Mouse (Mus musculus) forebrain, embryonic 15.5 days (tissue): ENCODE measurements around the gene AC134908.4. TPM values are rescaled to one million over a fixed set of nuclear protein-coding genes. Genes with fewer than 3 reads are reported as not detected.

Experiments used
- ATAC-seq: fragments of 200-750 bp; cut with Nextera tagmentation; replicated peaks from 2 replicates; pipeline ENCODE4 v1.8.0; 2017; ENCODE audit warnings: mild to moderate bottlenecking, moderate TSS enrichment, moderate library complexity
- H3K27ac ChIP-seq: fragments of 300-500 bp; sonication (generic); replicated peaks from 2 replicates; pipeline ENCODE4 v1.5.1; 2015; ENCODE audit warnings: mild to moderate bottlenecking, inconsistent platforms
- H3K27me3 ChIP-seq: fragments of 300-500 bp; sonication (generic); 2 replicates; pipeline ENCODE4 v1.6.1; 2015; ENCODE audit warnings: inconsistent platforms
- H3K36me3 ChIP-seq: fragments of 300-500 bp; sonication (generic); 2 replicates; pipeline ENCODE4 v1.6.1; 2015; ENCODE audit warnings: mild to moderate bottlenecking, inconsistent platforms
- H3K4me1 ChIP-seq: fragments of 300-500 bp; sonication (generic); 2 replicates; pipeline ENCODE4 v1.6.1; 2015; ENCODE audit warnings: inconsistent platforms
- H3K4me2 ChIP-seq: fragments of 300-500 bp; sonication (generic); replicated peaks from 2 replicates; pipeline ENCODE4 v1.6.1; 2015; ENCODE audit warnings: mild to moderate bottlenecking, inconsistent platforms
- H3K4me3 ChIP-seq: fragments of 300-500 bp; sonication (generic); 2 replicates; pipeline ENCODE4 v1.5.1; 2015; ENCODE audit warnings: mild to moderate bottlenecking, inconsistent platforms
- H3K9ac ChIP-seq: fragments of 300-500 bp; sonication (generic); replicated peaks from 2 replicates; pipeline ENCODE4 v1.6.1; 2015; ENCODE audit warnings: mild to moderate bottlenecking, inconsistent platforms
- H3K9me3 ChIP-seq: fragments of 300-500 bp; sonication (generic); 2 replicates; pipeline ENCODE4 v1.6.1; 2016; ENCODE audit warnings: inconsistent platforms
- WGBS: fragments of 180-500 bp; shearing (Covaris S2); methylation state at CpG from one replicate; pipeline ENCODE4 v1.1.7; 2015; ENCODE audit warnings: mixed read lengths; 5-methylcytosine and 5-hydroxymethylcytosine counted together
- polyA plus RNA-seq: library from polyadenylated mRNA; unstranded; fragments of >200 nt; fragmentation: Nextera tagmentation; extraction: Ambion mirVana; gene quantifications from 2 replicates; pipeline ENCODE4 v1.2.1, GENCODE M21; 2015

The AC134908.4 gene
- polyA plus RNA-seq, 1 experiment from 2014 or later = not detected

DNA sequence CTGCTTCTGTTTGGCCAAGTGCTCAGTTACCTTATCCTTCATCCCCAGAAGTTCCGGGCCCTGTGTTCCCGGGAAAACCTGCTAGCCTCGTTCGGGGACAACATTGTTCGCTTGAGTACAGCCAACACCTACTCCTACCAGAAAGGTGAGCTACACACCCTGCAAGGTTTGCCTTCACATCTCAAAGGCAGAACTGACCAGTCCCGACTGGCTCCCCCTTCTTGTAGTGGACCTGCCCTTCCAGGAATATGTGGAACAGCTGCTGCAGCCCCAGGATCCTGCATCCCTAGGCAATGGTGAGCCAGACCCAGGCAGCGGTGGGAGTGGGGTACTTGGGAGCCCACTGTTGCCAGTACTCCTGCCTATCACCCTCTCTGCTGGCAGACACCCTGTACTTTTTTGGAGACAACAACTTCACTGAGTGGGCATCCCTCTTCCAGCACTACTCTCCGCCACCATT is 34.1 kb upstream of the AC134908.4 start:
- Histone ChIP-seq H3K4me2 (peak overlapping the region; percentile 79), H3K27ac (peak overlapping the region; percentile 93), H3K4me3 (peak overlapping the region; percentile 60), H3K9me3 (no peaks in the 10 kb centered on the region), H3K36me3 (peaks cover 32% of the 10 kb centered on the region), H3K4me1 (peaks cover 79% of the 10 kb centered on the region), H3K27me3 (no peaks in the 10 kb centered on the region), H3K9ac (peak overlapping the region; percentile 75)
- WGBS = 47% methylated on average over 8 of the region's 8 CpGs
- ATAC-seq = no peak

GRCm38 (mm10) chr17:25828712-25829557 is 33.5 kb upstream of the AC134908.4 start, which contains the start of gene Jmjd8:
TSS of gene Jmjd8 (plus strand) at chr17:25828867.
- Histone ChIP-seq H3K36me3 (peaks cover 32% of the 10 kb centered on the region), H3K4me1 (peaks cover 79% of the 10 kb centered on the region)

DNA sequence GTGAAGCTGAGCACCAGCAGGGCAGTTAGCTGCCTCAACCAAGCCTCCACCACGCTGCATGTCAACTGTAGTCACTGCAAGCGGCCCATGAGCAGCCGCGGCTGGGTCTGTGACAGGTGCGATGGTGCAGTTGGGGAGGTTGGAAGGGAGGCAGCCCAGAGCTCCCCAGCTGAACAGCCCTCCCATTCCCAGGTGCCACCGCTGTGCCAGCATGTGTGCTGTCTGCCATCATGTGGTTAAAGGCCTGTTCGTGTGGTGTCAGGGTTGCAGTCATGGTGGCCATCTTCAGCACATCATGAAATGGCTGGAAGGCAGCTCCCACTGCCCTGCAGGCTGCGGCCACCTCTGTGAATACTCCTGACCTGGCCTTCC is 32.8 kb upstream of the AC134908.4 start:
- 82% methylated on average over 8 of the region's 8 CpGs for WGBS
- H3K27me3 ChIP-seq = no peaks in the 10 kb centered on the region
- no peaks in the 10 kb centered on the region for H3K9me3 ChIP-seq
- H3K27ac ChIP-seq = peak overlapping the region; percentile 93
- H3K9ac ChIP-seq = 0 out of 2 replicates have a peak overlapping the region, but pooled peaks have one; percentile 75
- peak overlapping the region; percentile 60 for H3K4me3 ChIP-seq
- H3K4me2 ChIP-seq = peak overlapping the region; percentile 79
- peak; percentile 0; the same call in 1 of the 2 replicates for ATAC-seq
- H3K36me3 ChIP-seq = peaks cover 32% of the 10 kb centered on the region
- peaks cover 75% of the 10 kb centered on the region for H3K4me1 ChIP-seq

More at GRCm38 (mm10) chr17:25828712-25829557, 33.5 kb upstream of the AC134908.4 start, which contains the start of gene Jmjd8:
- Histone ChIP-seq H3K4me3 (peak within 1 kb of the TSS; percentile 60), H3K9me3 (no peaks in the 10 kb centered on the region), H3K27me3 (no peaks in the 10 kb centered on the region), H3K27ac (peak within 1 kb of the TSS; percentile 93), H3K9ac (peak within 1 kb of the TSS; percentile 75), H3K4me2 (peak within 1 kb of the TSS; percentile 79)
- ATAC-seq = peak; percentile 62
- 2% methylated on average over 32 of the region's 32 CpGs for WGBS

DNA sequence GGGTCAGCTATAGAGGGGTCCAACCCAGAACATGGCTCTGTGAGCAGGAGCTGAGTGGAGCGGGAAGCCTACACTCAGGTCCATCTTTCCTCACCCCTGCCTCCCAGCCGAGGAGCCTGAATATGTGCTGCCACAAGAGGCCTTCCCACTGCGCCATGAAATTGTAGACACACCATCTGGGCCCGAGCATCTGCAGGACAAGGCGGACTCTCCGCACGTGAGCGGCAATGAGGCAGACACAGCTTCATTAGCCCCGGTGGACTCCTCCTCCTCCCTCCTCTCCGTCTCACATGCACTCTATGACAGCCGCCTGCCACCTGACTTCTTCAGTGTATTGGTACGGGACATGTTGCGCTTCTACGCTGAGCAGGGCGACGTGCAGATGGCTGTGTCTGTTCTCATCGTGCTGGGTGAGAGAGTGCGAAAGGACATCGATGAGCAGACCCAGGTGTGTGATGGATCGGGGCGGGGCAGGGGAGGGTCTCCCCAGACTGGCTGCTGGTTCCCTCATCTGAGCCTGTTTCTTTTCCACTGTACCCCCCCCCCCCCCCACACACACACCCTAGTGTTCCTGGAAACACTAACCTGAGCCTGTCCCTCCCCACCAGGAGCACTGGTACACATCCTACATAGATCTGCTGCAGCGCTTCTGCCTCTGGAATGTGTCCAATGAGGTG is 32.2 kb upstream of the AC134908.4 start:
- H3K4me2 ChIP-seq = peak overlapping the region; percentile 79; the same call in 1 of the 2 replicates

GRCm38 (mm10) chr17:25827011-25827410 is 31.6 kb upstream of the AC134908.4 start:
- Histone ChIP-seq H3K27me3 (no peaks in the 10 kb centered on the region), H3K27ac (no peak overlapping the region), H3K4me3 (no peak overlapping the region), H3K9me3 (no peaks in the 10 kb centered on the region), H3K4me1 (peaks cover 76% of the 10 kb centered on the region), H3K9ac (no peak overlapping the region), H3K4me2 (no peak overlapping the region), H3K36me3 (peaks cover 32% of the 10 kb centered on the region)
- no peak for ATAC-seq
- 94% methylated on average over 13 of the region's 13 CpGs for WGBS

More for the DNA sequence above, 32.2 kb upstream of the AC134908.4 start:
- no peaks in the 10 kb centered on the region for H3K27me3 ChIP-seq
- WGBS = 94% methylated on average over 22 of the region's 22 CpGs
- peaks cover 78% of the 10 kb centered on the region for H3K4me1 ChIP-seq
- no peak for ATAC-seq
- H3K4me3 ChIP-seq = no peak overlapping the region
- no peak overlapping the region for H3K27ac ChIP-seq
- no peak overlapping the region for H3K9ac ChIP-seq
- peaks cover 32% of the 10 kb centered on the region for H3K36me3 ChIP-seq
- no peaks in the 10 kb centered on the region for H3K9me3 ChIP-seq

DNA sequence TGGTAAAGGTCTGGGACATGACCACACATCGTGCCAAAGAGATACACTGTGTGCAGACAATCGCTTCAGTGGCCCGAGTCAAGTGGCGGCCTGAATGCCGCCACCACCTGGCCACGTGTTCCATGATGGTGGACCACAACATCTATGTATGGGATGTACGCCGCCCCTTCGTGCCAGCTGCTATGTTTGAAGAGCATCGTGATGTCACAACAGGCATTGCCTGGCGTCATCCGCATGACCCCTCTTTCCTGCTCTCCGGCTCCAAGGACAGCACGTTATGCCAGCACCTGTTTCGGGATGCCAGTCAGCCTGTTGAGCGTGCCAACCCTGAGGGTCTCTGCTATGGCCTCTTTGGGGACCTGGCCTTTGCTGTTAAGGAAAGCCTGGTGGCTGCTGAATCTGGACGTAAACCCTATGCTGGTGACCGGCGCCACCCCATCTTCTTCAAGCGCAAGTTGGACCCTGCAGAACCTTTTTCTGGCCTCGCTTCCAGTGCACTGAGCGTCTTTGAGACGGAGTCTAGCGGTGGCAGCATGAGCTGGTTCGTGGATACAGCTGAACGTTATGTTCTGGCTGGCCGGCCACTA is 30.6 kb upstream of the AC134908.4 start:
- Histone ChIP-seq H3K4me2 (no peak overlapping the region), H3K36me3 (peaks cover 25% of the 10 kb centered on the region), H3K27ac (no peak overlapping the region), H3K9me3 (no peaks in the 10 kb centered on the region), H3K4me3 (no peak overlapping the region), H3K4me1 (peaks cover 66% of the 10 kb centered on the region), H3K27me3 (no peaks in the 10 kb centered on the region), H3K9ac (no peak overlapping the region)
- ATAC-seq = no peak
- WGBS = 96% methylated on average over 27 of the region's 27 CpGs

DNA sequence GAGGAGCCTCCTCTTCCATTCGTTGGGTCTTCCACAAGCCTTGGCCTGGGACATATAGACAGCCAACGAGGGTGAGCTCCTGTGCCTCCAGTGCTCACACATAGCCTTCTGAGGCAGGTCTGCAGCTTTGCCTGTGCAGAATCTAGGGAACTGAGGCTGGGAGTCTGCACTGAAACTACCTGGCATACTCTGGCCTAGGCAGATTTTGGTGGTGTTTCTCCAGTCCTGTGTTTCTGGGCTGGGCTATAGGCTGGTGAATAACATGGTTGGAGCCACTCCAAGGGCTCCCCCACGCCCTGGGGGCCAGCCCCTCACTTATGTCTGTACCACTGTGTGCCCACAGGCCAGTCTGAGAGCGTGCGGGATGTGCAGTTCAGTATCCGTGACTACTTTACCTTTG is 29.9 kb upstream of the AC134908.4 start:
- H3K4me2 ChIP-seq = peak overlapping the region; percentile 88; the same call in 1 of the 2 replicates

GRCm38 (mm10) chr17:25824362-25825142 is 29.1 kb upstream of the AC134908.4 start:
- Histone ChIP-seq H3K27ac (no peak overlapping the region), H3K36me3 (peaks cover 17% of the 10 kb centered on the region), H3K4me1 (peaks cover 51% of the 10 kb centered on the region), H3K9ac (peak overlapping the region; percentile 68), H3K4me3 (peak overlapping the region; percentile 68), H3K9me3 (no peaks in the 10 kb centered on the region), H3K4me2 (peak overlapping the region; percentile 88), H3K27me3 (peaks cover 8% of the 10 kb centered on the region; the same call in 1 of the 2 replicates)
- no peak for ATAC-seq
- 77% methylated on average over 17 of the region's 17 CpGs for WGBS

More for the DNA sequence above, 29.9 kb upstream of the AC134908.4 start:
- Histone ChIP-seq H3K27me3 (0 out of 2 replicates have a peak, but pooled peaks cover under 1% of the 10 kb centered on the region), H3K9ac (no peak overlapping the region), H3K4me1 (peaks cover 59% of the 10 kb centered on the region), H3K4me3 (no peak overlapping the region), H3K27ac (no peak overlapping the region), H3K9me3 (no peaks in the 10 kb centered on the region), H3K36me3 (peaks cover 18% of the 10 kb centered on the region)
- ATAC-seq = no peak
- WGBS = 90% methylated on average over 6 of the region's 6 CpGs

DNA sequence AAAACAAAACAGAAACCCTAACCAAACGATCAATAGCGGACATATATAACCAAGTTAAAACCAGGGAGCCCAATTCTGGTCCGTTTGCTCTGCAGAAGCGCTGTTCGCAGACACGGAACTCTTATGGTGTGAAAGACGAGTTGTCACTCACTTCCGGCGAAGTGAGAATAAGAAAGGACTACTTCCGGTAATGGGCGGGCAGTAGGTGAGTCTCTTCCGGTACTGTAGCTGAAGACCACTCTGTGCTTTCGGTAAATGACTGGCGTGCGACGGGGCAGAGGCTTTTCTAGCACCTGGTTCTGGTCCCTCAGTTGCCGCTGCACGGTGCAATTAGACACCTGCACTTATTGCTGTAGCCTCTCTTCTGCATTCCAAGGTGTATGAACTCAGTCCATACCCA is 28.0 kb upstream of the AC134908.4 start, which contains the start of gene Wdr24:
Gene Wdr24, plus strand, starts transcription at position 176 of the 400 bp plus-strand sequence.
- Histone ChIP-seq H3K27me3 (peaks cover 15% of the 10 kb centered on the region), H3K27ac (peak within 1 kb of the TSS; percentile 70), H3K4me1 (peaks cover 47% of the 10 kb centered on the region), H3K4me2 (peak within 1 kb of the TSS; percentile 88), H3K4me3 (peak within 1 kb of the TSS; percentile 68), H3K9ac (peak within 1 kb of the TSS; percentile 68), H3K36me3 (peaks cover 23% of the 10 kb centered on the region), H3K9me3 (no peaks in the 10 kb centered on the region)
- ATAC-seq = peak; percentile 73
- WGBS = 0% methylated on average over 18 of the region's 18 CpGs

- Histone ChIP-seq H3K27ac (no peak overlapping the region), H3K9ac (no peak overlapping the region), H3K4me1 (peaks cover 13% of the 10 kb centered on the region), H3K27me3 (peaks cover 22% of the 10 kb centered on the region), H3K36me3 (peaks cover 27% of the 10 kb centered on the region), H3K4me2 (no peak overlapping the region), H3K9me3 (no peaks in the 10 kb centered on the region), H3K4me3 (no peak overlapping the region)
- WGBS = 10% methylated on average over 46 of the region's 46 CpGs
- no peak for ATAC-seq
Observed at GRCm38 (mm10) chr17:25818851-25819780, 23.7 kb upstream of the AC134908.4 start.
